Mouse (Mus musculus) cerebellum, postnatal 14 days (tissue): Measurements from ENCODE around the gene Xlr5b.
"Not testable (repeated sequence)": the region's sequence is repeated elsewhere in the genome, so short reads cannot be mapped to it uniquely, and the experiment has no call there.

Experiments
- DNase-seq, 2 experiments: peaks; one replicate each; pipeline ENCODE4 v3.0.0; 2021; ENCODE audit warnings: mixed read lengths in 2 of 2

Xlr5b gene

DNA sequence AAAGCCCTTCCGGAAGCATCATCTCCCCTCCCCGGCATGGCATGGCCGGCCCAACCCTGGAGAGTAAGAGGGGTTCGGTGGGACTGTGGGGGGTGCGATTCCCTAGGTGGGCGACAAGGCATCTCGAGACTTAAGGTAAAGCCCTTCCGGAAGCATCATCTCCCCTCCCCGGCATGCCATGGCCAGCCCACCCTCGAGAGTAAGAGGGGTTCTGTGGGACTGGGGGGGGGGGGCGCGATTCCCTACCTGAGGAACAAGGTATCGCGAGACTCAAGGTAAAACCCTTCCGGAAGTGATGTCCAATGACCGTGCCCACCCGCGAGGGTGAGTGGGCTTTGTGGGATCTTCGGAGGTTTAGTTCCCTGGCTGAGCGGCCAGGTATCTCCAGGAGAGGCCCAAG is at the start of gene Xlr5b:
Gene Xlr5b (plus strand): TSS at position 301 of the 400 bp plus-strand sequence.
- not testable (repeated sequence) for DNase-seq

DNA sequence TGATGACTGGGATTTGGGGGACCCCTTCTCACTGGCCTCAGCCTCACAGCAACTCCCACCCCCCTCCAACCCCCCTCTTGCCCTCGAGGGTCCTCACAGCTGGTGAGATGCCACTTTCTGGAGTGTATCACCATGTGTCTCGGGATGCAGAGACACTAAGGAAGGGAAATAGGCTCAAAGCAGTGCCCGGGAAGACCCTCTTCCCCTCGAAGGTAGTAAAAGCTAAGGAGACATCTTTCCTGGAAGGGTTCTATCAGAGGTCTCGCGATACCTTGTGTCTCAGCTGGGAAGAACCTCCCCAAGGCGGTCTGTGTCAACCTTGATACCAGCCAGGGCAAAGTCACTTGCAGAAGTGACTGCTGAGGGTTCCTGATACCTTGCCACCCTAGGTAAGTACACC is 31.8 kb upstream of the Xlr5b start, which contains the start of gene Gm14685:
Gene Gm14685 (plus strand): TSS at position 301 of the 400 bp plus-strand sequence.
- DNase-seq: not testable (repeated sequence)

DNA sequence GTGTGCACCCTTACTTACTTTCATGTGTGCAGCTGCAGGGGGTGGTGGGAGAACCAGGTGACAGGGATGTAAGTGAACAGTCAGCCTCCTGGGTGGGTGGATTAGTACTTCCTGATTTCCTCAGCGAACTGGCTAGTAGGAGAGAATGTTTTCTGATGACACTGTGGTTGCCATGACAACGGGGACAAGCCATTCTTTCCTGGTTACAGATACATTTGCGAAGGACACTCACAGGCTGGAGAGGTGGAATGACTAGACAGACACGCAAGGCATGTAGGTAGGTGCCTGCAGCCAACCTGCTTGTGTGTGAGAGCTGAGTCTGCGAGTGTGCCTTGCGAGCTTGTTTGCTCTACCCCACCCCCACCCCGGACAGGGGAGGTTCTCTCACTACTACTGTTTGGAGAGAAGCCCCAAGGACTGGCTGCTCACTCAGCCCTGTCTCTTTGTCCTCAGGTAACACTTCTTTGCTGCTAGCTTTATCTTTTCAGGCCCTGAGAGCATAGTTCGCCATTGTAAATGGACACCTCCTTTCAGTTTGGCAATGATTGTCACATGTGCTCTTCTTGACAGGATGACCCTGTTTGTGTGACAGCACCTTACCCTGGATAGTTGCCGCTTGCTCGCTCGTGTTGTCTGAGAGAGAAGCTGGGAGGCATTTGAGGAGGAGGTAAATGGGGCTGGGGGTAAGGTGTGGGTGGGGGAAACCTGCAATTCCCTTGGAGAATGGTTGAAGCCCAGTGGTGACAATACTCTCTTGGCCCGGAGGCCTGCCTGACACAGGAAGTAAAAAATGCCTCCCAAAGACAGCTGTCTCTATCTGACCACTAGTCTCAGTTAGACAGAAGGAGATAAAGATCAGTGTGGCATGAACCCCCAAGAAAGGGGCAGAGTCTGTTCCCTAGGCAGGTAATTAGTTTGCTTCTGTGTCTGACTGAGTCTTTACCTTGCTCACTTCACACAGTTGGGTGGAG is 25.5 kb upstream of the Xlr5b start:
- not testable (repeated sequence) for DNase-seq

DNA sequence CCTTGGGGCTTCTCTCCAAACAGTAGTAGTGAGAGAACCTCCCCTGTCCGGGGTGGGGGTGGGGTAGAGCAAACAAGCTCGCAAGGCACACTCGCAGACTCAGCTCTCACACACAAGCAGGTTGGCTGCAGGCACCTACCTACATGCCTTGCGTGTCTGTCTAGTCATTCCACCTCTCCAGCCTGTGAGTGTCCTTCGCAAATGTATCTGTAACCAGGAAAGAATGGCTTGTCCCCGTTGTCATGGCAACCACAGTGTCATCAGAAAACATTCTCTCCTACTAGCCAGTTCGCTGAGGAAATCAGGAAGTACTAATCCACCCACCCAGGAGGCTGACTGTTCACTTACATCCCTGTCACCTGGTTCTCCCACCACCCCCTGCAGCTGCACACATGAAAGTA is 5.4 kb upstream of the Xlr5b start:
- not testable (repeated sequence) for DNase-seq

DNA sequence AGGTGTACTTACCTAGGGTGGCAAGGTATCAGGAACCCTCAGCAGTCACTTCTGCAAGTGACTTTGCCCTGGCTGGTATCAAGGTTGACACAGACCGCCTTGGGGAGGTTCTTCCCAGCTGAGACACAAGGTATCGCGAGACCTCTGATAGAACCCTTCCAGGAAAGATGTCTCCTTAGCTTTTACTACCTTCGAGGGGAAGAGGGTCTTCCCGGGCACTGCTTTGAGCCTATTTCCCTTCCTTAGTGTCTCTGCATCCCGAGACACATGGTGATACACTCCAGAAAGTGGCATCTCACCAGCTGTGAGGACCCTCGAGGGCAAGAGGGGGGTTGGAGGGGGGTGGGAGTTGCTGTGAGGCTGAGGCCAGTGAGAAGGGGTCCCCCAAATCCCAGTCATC is 754 bp downstream of the Xlr5b start, which contains the start of gene DXBay18:
Gene DXBay18 (minus strand): TSS at position 101 of the 400 bp plus-strand sequence.
- DNase-seq: not testable (repeated sequence)

DNA sequence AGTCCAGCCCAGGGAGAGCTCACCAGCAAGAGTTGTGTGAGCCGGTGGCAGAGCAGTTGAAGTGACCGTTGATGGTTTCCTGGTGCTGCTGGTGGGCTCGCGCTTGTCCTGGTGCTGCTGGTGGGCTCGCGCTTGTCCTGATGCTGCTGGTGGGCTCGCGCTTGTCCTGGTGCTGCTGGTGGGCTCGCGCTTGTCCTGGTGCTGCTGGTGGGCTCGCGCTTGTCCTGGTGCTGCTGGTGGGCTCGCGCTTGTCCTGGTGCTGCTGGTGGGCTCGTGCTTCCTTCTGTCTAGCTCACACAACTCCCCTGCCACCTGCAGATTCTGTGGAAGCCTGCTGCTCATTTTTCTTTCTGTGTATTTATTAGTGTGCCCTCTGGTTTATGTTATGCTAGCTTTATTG is 28.3 kb downstream of the Xlr5b start, which contains the start of gene Spin2d:
Gene Spin2d (minus strand): TSS at position 101 of the 400 bp plus-strand sequence.
- DNase-seq: not testable (repeated sequence)

DNA sequence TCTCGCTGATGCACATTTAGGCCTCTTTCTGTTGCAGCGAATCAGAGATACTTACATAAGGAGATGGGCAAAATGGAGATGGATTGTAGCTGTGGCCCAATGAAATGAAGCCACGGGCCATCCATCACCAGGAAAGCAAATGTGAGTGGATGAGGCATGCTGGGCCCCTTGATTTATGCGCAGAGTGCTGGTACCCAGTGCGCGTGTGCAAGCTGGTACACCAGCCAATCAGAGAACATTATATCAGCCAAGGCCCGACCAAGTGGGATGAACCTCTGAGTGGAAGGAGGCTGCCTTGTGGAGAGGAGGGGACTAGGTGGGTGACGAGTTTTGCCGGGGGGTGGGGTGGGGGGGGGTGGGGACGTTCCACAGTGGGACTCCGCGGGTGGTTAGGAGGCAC is 43.3 kb downstream of the Xlr5b start, which contains the start of gene Xlr3b:
Gene Xlr3b (plus strand): TSS at position 274 of the 400 bp plus-strand sequence.
- peak in 1 of 2 experiments; percentile 15 for DNase-seq
